Mouse (Mus musculus) Muller cell, postnatal 12 days (primary cell): Measurements from ENCODE around the gene Endou.
"Not testable (repeated sequence)": the region's sequence is repeated elsewhere in the genome, so short reads cannot be mapped to it uniquely, and the experiment has no call there.

ENCODE experiments used
- DNase-seq: peaks from one replicate; pipeline ENCODE4 v3.0.0-alpha.2; 2015; ENCODE audit errors: inconsistent ontology term

The Endou gene

DNA sequence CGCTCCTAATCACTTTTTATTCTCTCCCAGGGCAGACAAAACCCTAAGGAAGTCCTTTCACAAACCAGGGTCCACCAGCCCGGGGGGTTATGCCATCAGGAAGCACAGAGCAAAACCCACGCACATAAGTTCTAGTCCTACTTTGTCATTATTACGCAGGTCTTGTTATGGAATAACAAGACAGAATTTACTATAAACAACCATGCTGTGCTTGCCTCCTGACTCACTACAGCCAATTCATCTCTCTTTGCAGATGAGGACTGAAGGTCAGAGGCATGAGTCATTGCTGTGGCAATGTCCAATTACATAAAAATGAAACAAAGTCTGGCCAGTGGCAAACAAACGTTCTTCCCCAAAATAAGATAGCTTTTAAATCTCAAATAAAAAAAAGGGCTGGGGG lies 37.7 kb downstream of the Endou start:
- DNase-seq: peak; percentile 65

GRCm38 (mm10) chr15:97684118-97684517 lies 47.0 kb downstream of the Endou start:
- no peak for DNase-seq

DNA sequence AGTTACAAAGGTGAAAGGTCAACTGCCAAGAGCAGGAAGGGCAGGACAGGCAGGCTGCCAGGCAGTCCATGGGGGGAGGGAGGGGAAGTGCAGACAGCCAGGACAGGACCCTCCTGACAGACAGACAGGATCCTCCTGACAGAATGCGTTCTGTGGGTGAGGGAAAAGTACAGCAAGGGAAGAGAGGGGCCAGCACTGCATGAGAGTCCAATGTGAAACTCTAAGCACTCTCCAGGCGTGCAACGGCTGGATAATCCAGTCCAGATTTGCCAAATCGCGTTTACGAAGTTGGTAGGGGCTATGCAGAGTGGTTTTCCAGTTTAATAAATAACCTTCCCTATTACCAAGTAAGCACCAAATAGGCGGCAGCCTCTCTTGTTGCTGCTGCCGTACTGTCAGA lies 49.1 kb downstream of the Endou start:
- no peak for DNase-seq

GRCm38 (mm10) chr15:97679991-97680681 lies 51.0 kb downstream of the Endou start:
- no peak for DNase-seq

- no peak for DNase-seq
Measured at GRCm38 (mm10) chr15:97677341-97677740, 53.8 kb downstream of the Endou start.

GRCm38 (mm10) chr15:97675927-97676326 lies 55.2 kb downstream of the Endou start:
- DNase-seq: no peak

GRCm38 (mm10) chr15:97674423-97674822 lies 56.7 kb downstream of the Endou start:
- DNase-seq: no peak

DNA sequence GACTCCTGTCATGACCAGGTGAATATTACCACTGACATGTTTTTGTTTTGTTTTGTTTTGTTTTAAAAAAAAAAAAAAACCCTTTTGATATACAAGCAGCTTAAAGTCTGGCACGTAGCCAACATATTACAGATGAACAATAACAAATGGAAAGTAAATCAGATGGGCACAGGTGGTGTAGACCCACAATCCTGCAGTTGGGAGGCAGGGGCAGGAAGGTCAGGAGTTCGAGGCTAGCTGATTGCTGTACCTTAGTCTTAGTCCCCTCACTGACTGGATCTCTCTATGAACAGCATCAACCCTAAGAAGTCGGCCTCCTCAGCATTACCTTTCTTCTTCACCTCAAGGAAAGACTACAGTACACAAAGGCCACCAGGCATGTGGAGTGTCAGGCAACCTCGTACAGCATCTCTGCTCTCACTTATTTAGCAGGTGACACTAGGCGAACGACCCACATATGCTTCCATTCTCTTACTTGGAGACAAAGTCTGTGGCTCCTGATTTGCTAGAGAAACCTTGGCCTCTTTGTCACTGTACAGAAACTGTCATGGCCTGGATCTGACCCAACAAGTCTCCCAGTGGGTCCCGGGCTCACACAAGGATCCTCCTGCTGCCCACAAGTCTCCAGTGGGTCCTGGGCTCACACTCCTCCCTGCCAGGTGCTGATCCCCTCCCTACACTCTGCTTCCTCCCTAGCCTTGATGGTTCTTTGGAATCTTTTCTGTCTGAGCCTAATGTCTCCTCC lies 57.7 kb downstream of the Endou start:
- no peak for DNase-seq

GRCm38 (mm10) chr15:97672211-97672765 lies 58.9 kb downstream of the Endou start:
- DNase-seq: no peak

DNA sequence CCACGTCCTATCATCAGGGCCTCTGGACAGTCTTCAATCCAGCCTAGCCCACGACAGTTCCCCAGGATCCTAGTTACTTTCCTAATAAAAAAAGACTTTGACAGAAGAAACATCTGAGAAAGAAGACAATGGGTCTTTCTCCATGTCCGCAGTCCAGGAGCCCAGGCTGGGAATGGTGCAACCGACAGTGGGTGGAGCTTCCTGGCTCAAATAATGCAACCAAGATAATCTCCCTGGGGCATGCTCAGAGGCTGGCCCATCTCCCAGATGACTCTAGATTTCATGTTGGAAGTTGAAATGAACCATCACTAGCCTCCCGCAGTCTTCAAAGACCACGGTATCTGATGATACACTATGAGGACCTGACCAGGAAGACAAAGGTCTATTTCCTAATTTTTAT lies 60.6 kb downstream of the Endou start:
- DNase-seq: no peak

DNA sequence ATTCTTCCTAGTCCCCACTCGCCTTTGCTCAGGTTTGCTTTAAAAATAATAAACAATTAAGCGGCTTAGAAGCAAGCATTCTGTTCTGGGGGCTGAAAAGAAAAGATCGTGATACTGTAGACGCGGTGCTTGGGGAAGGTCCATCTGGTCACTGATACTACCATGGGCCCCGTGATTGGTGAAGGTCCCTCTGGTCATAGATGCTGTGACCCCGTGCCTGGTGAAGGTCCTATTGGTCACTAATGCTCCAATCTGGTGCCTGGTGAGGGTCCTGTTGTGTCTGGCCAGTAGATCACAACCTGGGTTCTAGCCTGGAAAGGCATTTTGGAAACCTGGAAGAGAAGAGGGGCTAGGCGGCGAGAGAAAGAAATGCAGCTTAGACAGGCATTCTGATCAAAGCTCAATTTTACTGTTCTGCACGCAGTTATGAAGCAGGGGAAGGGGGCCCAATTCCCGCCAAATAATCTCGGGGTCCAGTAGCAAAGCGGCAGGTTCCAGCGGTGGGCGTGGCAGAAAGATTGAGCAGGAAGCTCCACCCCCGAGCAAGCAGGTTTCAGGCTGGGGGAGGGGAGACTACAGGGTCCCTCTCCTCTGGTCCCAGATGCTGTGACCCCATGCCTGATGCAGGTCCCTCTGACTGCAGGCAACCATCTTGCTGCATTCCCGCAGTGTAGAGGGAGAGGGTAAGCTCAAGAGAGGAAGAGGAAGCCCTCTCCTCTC lies 62.8 kb downstream of the Endou start:
- DNase-seq: not testable (repeated sequence)

DNA sequence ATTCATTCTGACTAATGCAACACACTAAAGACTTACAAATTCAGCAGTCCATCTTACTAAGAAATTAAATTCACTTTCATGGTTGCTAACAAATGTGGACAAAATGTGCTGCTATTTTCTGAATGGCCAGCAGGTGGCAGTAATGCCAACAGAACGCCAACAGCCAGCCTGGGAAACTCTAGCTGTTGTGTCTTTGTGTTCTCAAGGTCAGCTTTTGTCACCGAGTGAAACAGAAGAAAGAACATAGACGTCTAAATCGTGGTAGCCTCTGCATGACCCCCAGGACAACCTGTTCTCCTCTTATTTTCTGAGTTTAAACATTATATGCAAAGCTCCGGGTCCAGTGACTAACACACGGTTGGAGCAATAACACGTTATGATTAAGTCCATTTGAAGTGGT lies 63.7 kb downstream of the Endou start:
- DNase-seq: peak; percentile 43

GRCm38 (mm10) chr15:97666457-97666770 lies 64.7 kb downstream of the Endou start:
- no peak for DNase-seq

DNA sequence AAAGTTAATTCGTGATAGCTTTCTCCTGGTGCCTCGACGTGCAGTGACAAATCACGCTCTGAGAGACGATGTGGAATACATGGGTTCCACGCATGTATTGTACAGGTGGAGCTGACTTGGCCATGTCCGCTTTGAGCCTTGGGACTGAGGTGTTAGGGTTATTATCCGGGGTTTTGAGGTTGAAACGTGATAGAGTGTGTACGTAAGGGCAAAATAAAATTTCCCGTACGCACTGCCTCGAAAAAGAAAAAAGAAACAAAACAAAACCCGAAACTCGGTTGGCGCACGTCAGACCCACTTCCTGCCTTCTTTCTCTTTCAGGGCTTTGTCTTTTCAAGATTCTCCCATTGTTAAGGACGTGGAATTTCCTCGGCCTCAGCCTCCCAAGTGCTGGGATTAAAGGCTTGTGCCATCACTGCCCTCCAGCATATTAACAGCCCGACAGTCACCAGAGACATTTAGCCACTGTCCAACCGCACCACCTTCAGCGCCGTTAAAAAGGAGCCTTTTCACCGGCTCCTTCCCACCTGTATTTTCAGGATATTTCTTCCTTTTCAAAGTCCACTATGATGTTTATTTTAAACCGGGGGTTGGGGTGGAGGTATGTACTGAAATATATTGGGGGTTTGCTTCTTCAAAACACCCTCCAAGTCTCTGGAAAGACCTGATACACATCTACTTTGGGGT lies 65.2 kb downstream of the Endou start:
- no peak for DNase-seq

GRCm38 (mm10) chr15:97664981-97665668 lies 66.0 kb downstream of the Endou start:
- DNase-seq: no peak

- peak; percentile 72 for DNase-seq
Measured at GRCm38 (mm10) chr15:97663750-97664406, 67.3 kb downstream of the Endou start.
